In genomic region chr15:102331610-102332015, GRCm38 (mm10) we compare ENCODE assay signal across 8 mouse cellular contexts. TPM values are rescaled to one million over a fixed set of nuclear protein-coding genes. Genes with fewer than 3 reads are reported as not detected.
DNase-seq lines count a peak whose midpoint lies in the region; ATAC-seq and TF ChIP-seq lines count a peak whose summit lies in the region.

Gene Myg1, plus strand, starts transcription at chr15:102331709.

- no peak for TF ChIP-seq CTCF in kidney, adult 2 months (conservative IDR thresholded peaks at IDR 0.05; ENCODE audit: insufficient read depth, insufficient read length, low read depth, low read length)

- H3K9ac ChIP-seq in embryonic facial prominence, embryonic 13.5 days = peak within 1 kb of the TSS; percentile 81
- H3K9ac ChIP-seq in limb, embryonic 13.5 days = peak within 1 kb of the TSS; percentile 79
- H3K9ac ChIP-seq in midbrain, embryonic 15.5 days = peak within 1 kb of the TSS; percentile 67

- H3K4me1 ChIP-seq in embryonic facial prominence, embryonic 13.5 days = peaks cover 26% of the 10 kb centered on the region
- no peaks in the 10 kb centered on the region; the same call in 1 of the 2 replicates for H3K4me1 ChIP-seq in kidney, adult 2 months (ENCODE audit: control insufficient read depth, insufficient read depth, low read length)
- peaks cover 27% of the 10 kb centered on the region for H3K4me1 ChIP-seq in limb, embryonic 13.5 days
- peaks cover 28% of the 10 kb centered on the region for H3K4me1 ChIP-seq in midbrain, embryonic 15.5 days

- peak within 1 kb of the TSS; percentile 81 for H3K27ac ChIP-seq in embryonic facial prominence, embryonic 13.5 days
- no peak within 1 kb of the TSS for H3K27ac ChIP-seq in kidney, adult 2 months (ENCODE audit: insufficient read depth, low read depth, low read length)
- peak within 1 kb of the TSS; percentile 77; the same call in 1 of the 2 replicates for H3K27ac ChIP-seq in limb, embryonic 13.5 days
- H3K27ac ChIP-seq in midbrain, embryonic 15.5 days = peak within 1 kb of the TSS; percentile 75

- H3K36me3 ChIP-seq in embryonic facial prominence, embryonic 13.5 days = peaks cover 70% of the 10 kb centered on the region
- no peaks in the 10 kb centered on the region for H3K36me3 ChIP-seq in kidney, adult 2 months (ENCODE audit: control insufficient read depth, insufficient read depth, low read length)
- peaks cover 66% of the 10 kb centered on the region for H3K36me3 ChIP-seq in limb, embryonic 13.5 days
- H3K36me3 ChIP-seq in midbrain, embryonic 15.5 days (replicated peaks) = peaks cover 43% of the 10 kb centered on the region

- peak; percentile 85 for ATAC-seq in embryonic facial prominence, embryonic 13.5 days (ENCODE audit: insufficient number of reproducible peaks, insufficient read depth, low FRiP score, low TSS enrichment, low read depth)
- ATAC-seq in limb, embryonic 13.5 days (ENCODE audit: low FRiP score, low read depth) = peak; percentile 93
- ATAC-seq in midbrain, embryonic 15.5 days (replicated peaks) = peak; percentile 96

- no peaks in the 10 kb centered on the region for H3K27me3 ChIP-seq in embryonic facial prominence, embryonic 13.5 days
- H3K27me3 ChIP-seq in kidney, adult 2 months (replicated peaks; ENCODE audit: control insufficient read depth, insufficient read depth, low read length) = no peaks in the 10 kb centered on the region
- no peaks in the 10 kb centered on the region for H3K27me3 ChIP-seq in limb, embryonic 13.5 days
- no peaks in the 10 kb centered on the region for H3K27me3 ChIP-seq in midbrain, embryonic 15.5 days (replicated peaks)

- H3K9me3 ChIP-seq in embryonic facial prominence, embryonic 13.5 days = no peaks in the 10 kb centered on the region
- no peaks in the 10 kb centered on the region for H3K9me3 ChIP-seq in limb, embryonic 13.5 days
- no peaks in the 10 kb centered on the region for H3K9me3 ChIP-seq in midbrain, embryonic 15.5 days

- peak within 1 kb of the TSS; percentile 78 for H3K4me3 ChIP-seq in embryonic facial prominence, embryonic 13.5 days
- H3K4me3 ChIP-seq in kidney, adult 2 months (ENCODE audit: insufficient read depth, low read depth, low read length) = peak within 1 kb of the TSS; percentile 75
- peak within 1 kb of the TSS; percentile 80 for H3K4me3 ChIP-seq in limb, embryonic 13.5 days
- peak within 1 kb of the TSS; percentile 78 for H3K4me3 ChIP-seq in midbrain, embryonic 15.5 days

- peak within 1 kb of the TSS; percentile 89 for H3K4me2 ChIP-seq in embryonic facial prominence, embryonic 13.5 days
- H3K4me2 ChIP-seq in limb, embryonic 13.5 days (replicated peaks) = peak within 1 kb of the TSS; percentile 94
- peak within 1 kb of the TSS; percentile 82 for H3K4me2 ChIP-seq in midbrain, embryonic 15.5 days

- peak; percentile 70 for TF ChIP-seq POLR2A in kidney, adult 2 months (IDR thresholded peaks at IDR 0.05; ENCODE audit: low read depth, low read length)

- DNase-seq in 416B (ENCODE audit: low read depth) = peak; percentile 88
- DNase-seq in adrenal gland, postnatal 36 days = peak; percentile 88 to 92
- DNase-seq in heart, adult 18-20 months = peak; percentile 87 to 89
- DNase-seq in kidney, adult 2 months = peak; percentile 90
- peak; percentile 63 to 73 for DNase-seq in spleen, adult 18-20 months

- 1% methylated on average over 30 of the region's 30 CpGs for WGBS in embryonic facial prominence, embryonic 13.5 days
- under 1% methylated on average over 30 of the region's 30 CpGs for WGBS in kidney, adult 2 months
- under 1% methylated on average over 30 of the region's 30 CpGs for WGBS in limb, embryonic 13.5 days
- 0% methylated on average over 30 of the region's 30 CpGs for WGBS in midbrain, embryonic 15.5 days

RNA-seq across cellular contexts. Expression of gene Myg1, which starts in this region (rescaled TPM):
- total RNA-seq in adrenal gland, postnatal 36 days (2021) = 10 to 100 TPM; 59.0 to 59.1 TPM
- 109 TPM in 2 replicates for polyA plus RNA-seq in embryonic facial prominence, embryonic 13.5 days (2015; fragmentation: Nextera tagmentation; extraction: Ambion mirVana)
- total RNA-seq in heart, adult 18-20 months (2021) = 10 to 100 TPM; 25.0 to 26.0 TPM
- 70.0 and 72.6 TPM in 2 replicates for polyA plus RNA-seq in kidney, adult 2 months (2012; rRNA removed)
- 110 and 116 TPM in 2 replicates for polyA plus RNA-seq in limb, embryonic 13.5 days (2015; fragmentation: Nextera tagmentation; extraction: Ambion mirVana)
- 91.8 and 103 TPM in 2 replicates for polyA plus RNA-seq in midbrain, embryonic 15.5 days (2015; fragmentation: Nextera tagmentation; extraction: Ambion mirVana)
